Mouse (Mus musculus) lung, postnatal 36 days (tissue): ENCODE measurements around the gene Creb3.
A peak's percentile ranks its signal among the peaks of the same experiment; 100 is the strongest.

ENCODE experiments used
- DNase-seq: peaks from one replicate; pipeline ENCODE4 v3.0.0; 2022; ENCODE audit warnings: mixed read lengths

The Creb3 gene

DNA sequence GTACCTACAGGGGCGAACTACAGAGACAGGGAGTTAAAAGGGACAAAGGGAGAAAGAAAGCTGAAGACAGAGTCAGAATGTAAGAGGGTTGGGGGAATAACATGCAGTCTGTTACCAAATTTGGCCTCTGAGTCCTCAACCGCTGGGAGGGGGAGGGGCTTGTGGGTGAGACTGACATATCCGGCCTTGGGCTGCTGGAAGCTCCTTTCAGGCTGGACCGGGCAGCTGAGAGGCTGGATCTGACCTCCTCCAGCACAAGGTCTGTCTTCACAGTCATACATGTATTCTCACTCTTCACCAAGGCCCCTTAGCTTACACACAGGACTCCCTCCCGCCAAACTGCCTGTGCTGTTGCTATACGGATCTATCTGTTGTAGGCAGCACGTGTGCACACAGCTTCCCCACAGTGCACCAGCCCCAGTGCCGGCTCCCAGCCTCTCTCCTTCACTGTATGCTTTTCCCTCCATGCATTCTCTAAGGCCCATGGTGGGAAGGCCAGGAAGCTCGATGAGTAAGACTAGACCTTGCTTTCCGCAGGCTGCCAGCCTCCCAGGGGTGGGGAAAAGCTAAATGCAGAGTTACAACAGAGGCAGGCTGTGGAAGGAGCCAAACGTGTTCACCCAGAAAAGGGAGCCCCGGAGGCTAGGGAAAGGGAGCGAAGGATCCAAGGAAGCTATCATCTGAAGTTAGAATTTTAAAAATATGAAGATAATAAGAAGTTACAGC lies 3.3 kb upstream of the Creb3 start:
- peak; percentile 89 for DNase-seq

DNA sequence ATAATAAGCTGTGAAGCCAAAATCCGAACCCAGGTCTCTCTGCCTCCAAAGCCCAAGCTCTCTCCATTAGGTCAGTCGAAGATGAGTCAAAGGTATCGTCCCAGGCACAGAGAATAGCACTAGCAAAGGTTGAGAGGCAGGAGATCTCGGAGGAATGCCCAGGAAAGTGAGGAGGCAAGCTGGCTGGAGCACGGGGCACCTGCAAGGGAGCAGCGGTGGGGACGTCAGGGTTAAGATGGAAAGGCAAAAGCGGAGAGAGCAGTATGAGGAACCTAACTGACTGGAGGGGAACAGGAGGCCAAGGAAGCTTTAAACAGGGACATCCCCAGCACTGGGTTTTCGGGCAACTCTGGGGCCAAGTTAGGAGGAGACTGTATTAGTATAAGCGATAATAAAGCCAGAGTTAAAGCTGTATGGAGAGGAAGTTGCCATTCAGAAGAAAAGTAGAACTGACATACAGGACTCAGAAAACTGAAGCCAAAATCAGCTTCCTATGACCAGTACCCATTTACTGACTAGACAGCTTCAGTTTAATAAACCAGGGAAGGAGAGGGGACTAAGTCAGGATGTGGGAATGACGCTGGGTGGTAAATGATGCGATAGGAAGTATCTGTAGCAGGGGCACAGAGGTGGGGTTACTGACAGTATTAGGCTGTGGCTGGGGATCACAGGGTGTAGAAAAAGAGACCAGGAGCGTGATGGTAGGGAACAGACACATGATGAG lies 2.5 kb upstream of the Creb3 start:
- DNase-seq = no peak

- peak; percentile 90 for DNase-seq
Measured at GRCm38 (mm10) chr4:43560243-43560611, 1.9 kb upstream of the Creb3 start.

- DNase-seq = no peak
Measured at GRCm38 (mm10) chr4:43560976-43561375, 1.2 kb upstream of the Creb3 start.

GRCm38 (mm10) chr4:43561436-43561996 lies 616 bp upstream of the Creb3 start:
- DNase-seq = no peak

DNA sequence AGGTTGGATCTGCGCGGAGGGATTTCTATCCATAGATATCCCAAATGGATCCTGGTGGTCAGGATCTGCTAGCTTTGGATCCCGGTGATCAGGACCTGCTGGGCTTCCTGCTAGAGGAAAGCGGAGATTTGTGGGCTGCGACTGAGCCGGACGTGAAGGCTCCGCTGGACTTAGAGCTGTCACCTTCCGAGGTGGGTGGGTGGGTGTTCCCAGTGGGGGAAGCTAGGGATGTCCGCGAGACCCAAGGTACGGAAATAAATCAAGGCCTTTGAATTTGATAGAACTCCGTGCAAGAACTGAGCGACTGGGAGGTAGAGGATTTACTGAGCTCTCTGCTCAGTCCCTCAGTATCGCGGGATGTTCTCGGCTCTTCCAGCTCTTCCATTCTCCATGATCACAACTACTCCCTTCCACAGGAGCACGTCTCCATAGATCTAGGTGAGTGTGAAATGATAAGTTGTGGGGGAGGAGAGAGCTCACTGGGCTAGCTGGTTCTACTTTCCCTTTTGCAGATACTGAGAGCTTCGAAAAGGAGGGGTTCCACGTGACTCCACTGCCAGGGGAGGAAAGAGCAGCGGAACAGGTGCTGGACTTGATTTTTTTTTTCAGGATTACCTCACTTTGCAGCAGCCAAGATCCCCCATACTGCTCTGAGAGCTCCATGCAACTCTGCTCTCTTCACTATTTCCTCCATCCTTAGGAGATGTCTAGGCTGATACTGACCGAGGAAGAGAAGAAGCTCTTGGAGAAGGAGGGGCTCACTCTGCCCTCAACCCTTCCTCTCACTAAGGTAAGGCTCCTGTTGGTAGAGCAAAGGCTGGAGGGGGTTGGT lies 853 bp downstream of the Creb3 start:
- DNase-seq = peak; percentile 36

GRCm38 (mm10) chr4:43563601-43563875 lies 1.4 kb downstream of the Creb3 start:
- no peak for DNase-seq

DNA sequence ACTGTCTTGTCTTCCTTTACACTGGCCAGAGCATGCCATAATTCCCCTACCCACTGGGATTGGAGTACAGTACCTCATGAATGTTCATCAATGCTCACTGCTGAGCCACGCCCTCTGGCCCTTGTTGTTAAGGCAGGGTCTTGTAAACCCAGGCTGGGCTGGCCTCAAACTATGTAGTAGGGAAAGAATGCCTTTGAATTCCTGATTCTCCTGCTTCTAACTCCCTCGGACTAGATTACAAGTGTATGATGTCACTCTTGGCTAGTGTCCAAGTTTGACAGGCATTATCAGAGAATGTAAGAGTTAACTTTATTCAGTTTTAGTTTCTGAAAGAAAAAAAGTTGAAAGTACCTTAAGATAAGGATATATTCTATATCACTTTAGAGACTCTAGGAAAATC lies 2.1 kb downstream of the Creb3 start:
- DNase-seq = peak; percentile 33

GRCm38 (mm10) chr4:43567140-43567539 lies 5.0 kb downstream of the Creb3 start:
- no peak for DNase-seq

- DNase-seq = no peak
Measured at GRCm38 (mm10) chr4:43571395-43572045, 9.4 kb downstream of the Creb3 start.

DNA sequence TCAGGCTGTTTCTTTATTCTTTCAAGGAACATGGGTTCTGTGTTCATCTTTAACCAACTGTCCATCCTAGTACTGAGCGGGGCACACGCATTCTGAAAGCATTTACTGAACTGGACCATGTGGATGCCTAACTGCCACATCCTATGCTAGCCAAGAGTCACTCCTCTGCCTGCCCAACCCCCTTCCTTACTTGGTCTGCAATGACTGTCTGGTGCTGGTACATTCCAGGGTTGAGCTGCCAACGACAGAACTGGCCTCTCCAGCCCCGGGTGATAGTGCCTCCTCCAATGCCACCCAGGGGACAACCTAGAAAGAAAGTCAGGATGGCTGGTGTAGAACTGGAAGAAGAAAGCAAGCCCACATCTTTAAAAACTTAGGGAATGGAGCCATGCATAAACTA lies 11.4 kb downstream of the Creb3 start:
- no peak for DNase-seq

DNA sequence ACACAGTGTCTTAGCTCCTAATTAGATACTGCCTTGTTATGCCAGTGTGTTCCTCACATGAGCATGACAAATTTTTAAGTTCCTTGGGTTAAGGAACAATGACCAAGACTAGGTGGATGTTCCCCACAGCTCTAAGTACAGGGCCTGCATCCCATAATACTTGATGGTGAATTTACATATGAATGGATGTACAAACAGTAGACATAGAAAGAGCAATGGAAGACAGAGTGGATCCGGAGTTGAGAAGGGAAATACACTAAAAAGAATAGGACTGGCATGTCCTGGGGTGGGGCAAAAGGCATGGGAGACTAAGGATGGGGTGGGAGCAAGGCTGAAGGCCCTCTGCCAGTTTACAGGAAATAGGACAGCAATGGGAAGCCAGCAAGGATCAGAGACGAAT lies 13.2 kb downstream of the Creb3 start:
- DNase-seq = no peak

GRCm38 (mm10) chr4:43577237-43577881 lies 15.2 kb downstream of the Creb3 start:
- DNase-seq = no peak

DNA sequence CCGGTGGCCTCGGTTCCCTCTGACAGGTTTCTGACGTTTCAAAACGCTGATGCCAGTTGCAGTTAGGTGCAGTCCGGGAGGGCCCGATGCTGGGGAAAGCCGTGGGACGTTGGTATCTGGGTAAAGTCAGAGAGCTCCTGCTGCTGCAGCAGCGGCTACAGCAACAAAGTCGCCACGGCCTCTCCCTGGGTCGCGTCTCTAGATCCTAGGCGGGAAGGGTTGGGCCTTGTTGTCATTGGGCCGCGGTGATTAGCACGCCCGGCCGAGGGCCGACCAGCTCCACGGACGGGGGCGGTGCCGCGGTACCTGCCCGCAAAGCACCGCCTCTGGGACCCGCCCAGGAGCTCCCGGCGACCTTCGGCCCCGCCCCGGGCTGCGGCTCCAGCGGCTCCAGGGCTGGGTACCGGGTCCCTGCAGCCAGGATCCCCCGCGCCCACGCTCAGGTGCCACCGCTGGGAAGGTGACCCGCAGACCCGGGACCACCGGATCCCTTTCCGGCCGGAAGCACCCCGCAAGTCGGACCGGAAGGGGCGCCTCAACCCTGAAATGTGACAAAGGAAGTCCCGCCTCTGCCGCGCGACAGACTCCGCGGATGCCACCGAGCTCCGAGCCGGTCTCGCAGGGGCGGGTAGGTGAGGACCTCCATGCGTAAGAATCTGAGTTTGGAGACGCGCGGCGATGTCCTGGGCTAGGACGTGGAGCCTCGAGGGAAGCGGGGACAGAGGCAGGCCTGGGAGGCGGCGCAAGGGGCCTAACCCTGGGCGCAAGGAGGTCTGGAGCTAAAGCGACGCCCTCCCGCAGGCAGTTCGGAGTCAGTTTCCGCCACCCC lies 16.5 kb downstream of the Creb3 start, which contains the start of the genes Rgp1 and Gba2:
Rgp1 (plus strand) TSS at position 340 of the 829 bp plus-strand sequence.
Gba2 (minus strand) TSS at position 498 of the 829 bp plus-strand sequence.
- peak; percentile 93 for DNase-seq

GRCm38 (mm10) chr4:43579256-43579655 lies 17.1 kb downstream of the Creb3 start:
- DNase-seq = no peak

DNA sequence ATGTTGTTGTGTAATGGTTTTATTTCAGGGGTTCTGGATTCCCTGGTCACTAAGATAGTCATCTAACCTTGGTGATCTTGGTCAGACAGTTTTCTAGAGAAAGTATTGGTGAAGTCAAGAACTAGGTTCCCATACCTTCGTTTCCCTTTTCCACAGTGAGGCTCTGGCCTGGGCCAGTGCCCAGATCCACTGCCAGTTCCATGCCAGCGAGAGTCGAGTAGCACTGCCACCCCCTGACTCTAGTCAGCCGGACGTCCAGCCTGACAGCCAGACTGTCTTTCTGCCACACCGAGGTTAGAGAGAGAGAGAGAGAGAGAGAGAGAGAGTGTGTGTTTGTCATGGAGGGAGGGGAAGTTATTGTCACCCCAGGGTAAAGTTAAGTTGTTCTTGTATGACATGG lies 17.6 kb downstream of the Creb3 start:
- no peak for DNase-seq

DNA sequence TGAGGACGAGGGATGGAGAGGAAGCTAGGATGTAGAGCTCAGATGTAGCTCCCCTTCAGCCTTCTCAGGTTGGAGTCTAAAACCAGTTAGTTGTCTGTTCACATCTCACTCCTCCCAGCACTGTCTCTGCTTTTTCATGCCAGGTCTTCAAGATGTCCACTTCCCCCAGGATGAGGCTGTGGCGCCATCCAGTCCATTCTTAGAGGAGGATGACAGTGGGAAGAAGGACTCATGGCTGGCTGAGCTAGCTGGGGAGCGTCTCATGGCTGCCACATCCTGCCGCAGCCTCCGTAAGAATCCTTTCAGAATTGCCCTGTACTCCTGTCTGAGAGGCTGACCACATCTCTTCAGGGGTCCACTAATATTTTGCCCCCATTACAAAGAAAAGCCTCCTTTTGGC lies 18.6 kb downstream of the Creb3 start:
- no peak for DNase-seq

DNA sequence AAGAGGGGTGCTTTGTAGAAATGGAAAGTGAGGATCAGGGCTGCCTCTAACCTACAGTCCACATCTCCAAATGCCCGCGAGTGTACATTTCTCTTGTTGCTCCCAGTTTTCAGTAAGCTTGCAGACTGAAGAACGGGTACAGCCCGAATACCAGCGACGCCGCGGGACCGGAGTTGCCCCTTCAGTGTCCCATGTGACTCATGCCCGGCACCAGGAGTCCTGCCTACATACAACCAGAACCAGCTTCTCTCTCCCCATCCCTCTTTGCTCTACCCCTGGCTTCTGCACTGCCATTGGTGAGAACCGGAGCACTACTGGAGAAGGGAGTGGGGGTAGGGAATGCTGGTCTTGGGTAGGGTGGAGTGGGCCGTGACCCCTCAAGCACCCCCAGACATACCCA lies 19.2 kb downstream of the Creb3 start:
- no peak for DNase-seq

GRCm38 (mm10) chr4:43582241-43582640 lies 20.1 kb downstream of the Creb3 start:
- DNase-seq = no peak

DNA sequence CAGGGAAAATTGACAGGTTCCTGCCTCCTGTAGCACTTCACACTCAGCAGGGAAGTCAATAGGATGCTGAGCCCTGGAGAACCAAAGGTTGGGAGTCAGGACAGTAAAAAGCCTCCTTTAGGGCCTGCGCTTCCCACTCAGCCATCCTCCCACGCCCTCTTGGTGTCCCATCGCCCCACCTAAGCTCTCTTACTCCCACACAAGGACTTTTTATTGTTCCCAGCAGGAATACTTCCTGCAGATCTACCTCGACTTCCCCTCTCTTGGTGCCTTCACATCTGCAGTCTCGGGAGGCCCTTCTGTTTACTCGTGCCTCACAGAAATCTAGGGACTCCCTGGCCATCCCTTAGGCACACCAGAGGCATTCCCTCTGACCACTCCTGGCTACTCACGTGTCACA lies 21.3 kb downstream of the Creb3 start:
- no peak for DNase-seq
